Mouse (Mus musculus) liver, embryonic 11.5 days (tissue): ENCODE results near the gene Apobec3. TPM values are rescaled to one million over a fixed set of nuclear protein-coding genes. Genes with fewer than 3 reads are reported as not detected.
"Not testable (repeated sequence)": the region's sequence is repeated elsewhere in the genome, so short reads cannot be mapped to it uniquely, and the experiment has no call there.

ENCODE experiments used
- ATAC-seq: fragments of 200-750 bp; cut with Nextera tagmentation; replicated peaks from 2 replicates; pipeline ENCODE4 v1.8.0; 2017; ENCODE audit warnings: moderate number of reproducible peaks, mild to moderate bottlenecking, moderate TSS enrichment, moderate library complexity; ENCODE audit not compliant: low FRiP score
- DNase-seq: peaks from one replicate; pipeline ENCODE4 v3.0.0-alpha.2; 2017; ENCODE audit warnings: low spot score
- H3K27ac ChIP-seq: fragments of 300-500 bp; sonication (generic); 2 replicates; pipeline ENCODE4 v1.5.1; 2014; ENCODE audit warnings: mild to moderate bottlenecking, low read depth, low read length, control low read depth
- H3K27me3 ChIP-seq: fragments of 300-500 bp; sonication (generic); replicated peaks from 2 replicates; pipeline ENCODE4 v1.6.1; 2014; ENCODE audit warnings: low read length, mixed read lengths; ENCODE audit not compliant: control insufficient read depth, insufficient read depth
- H3K36me3 ChIP-seq: fragments of 300-500 bp; sonication (generic); 2 replicates; pipeline ENCODE4 v1.6.1; 2014; ENCODE audit warnings: mild to moderate bottlenecking, low read length, moderate library complexity, mixed read lengths; ENCODE audit not compliant: control insufficient read depth, insufficient read depth
- H3K4me1 ChIP-seq: fragments of 300-500 bp; sonication (generic); replicated peaks from 2 replicates; pipeline ENCODE4 v1.6.1; 2014; ENCODE audit warnings: low read length, mixed read lengths; ENCODE audit not compliant: control insufficient read depth, insufficient read depth
- H3K4me2 ChIP-seq: fragments of 300-500 bp; sonication (generic); 2 replicates; pipeline ENCODE4 v1.6.1; 2014; ENCODE audit warnings: mild to moderate bottlenecking, control low read depth, moderate library complexity
- H3K4me3 ChIP-seq: fragments of 300-500 bp; sonication (generic); 2 replicates; pipeline ENCODE4 v1.5.1; 2014; ENCODE audit warnings: low read depth, low read length, control low read depth
- H3K9ac ChIP-seq: fragments of 300-500 bp; sonication (generic); 2 replicates; pipeline ENCODE4 v1.6.1; 2014; ENCODE audit warnings: low read depth, low read length, control low read depth
- H3K9me3 ChIP-seq: fragments of 300-500 bp; sonication (generic); 2 replicates; pipeline ENCODE4 v1.6.1; 2016; ENCODE audit warnings: low read length, inconsistent platforms, mixed read lengths; ENCODE audit not compliant: control insufficient read depth
- WGBS: fragments of 180-500 bp; shearing (Covaris S2); extraction: QIAGEN DNeasy Blood & Tissue Kit; methylation state at CpG from one replicate; pipeline ENCODE4 v1.1.7; 2014; 5-methylcytosine and 5-hydroxymethylcytosine counted together
- polyA plus RNA-seq: library from polyadenylated mRNA; unstranded; fragments of >200 nt; fragmentation: Nextera tagmentation; extraction: Ambion mirVana; gene quantifications from 2 replicates; pipeline ENCODE4 v1.2.1, GENCODE M21; 2014

Gene Apobec3
- polyA plus RNA-seq, 1 experiment from 2014 or later, result 72.8 TPM

DNA sequence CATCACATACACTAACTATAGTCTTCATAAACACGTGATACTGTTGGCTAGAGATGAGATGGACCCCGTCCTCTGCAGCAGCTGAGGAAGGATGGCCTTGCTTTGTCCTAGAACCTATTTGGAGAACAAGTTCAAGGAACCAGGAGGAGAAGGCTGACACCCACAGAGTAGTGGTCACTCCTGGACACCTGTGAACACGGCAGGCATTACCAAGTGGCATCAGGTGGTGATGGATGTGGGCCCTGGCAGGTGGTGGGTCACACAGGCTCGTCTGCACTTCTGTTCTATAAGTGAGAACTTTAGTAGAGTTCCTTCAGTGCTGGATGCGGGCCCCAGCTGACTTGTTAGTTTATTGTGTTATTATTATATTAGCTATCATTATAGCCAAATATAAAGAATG, 6.6 kb upstream of the Apobec3 start:
- Histone ChIP-seq H3K4me1 (peaks cover 4% of the 10 kb centered on the region; the same call in 1 of the 2 replicates), H3K9ac (no peak overlapping the region), H3K36me3 (no peaks in the 10 kb centered on the region), H3K4me3 (no peak overlapping the region), H3K27me3 (peaks cover 3% of the 10 kb centered on the region; the same call in 1 of the 2 replicates), H3K9me3 (no peaks in the 10 kb centered on the region), H3K4me2 (no peak overlapping the region), H3K27ac (no peak overlapping the region)
- WGBS, result 79% methylated on average over 5 of the region's 5 CpGs
- DNase-seq (no peak), ATAC-seq (no peak)

DNA sequence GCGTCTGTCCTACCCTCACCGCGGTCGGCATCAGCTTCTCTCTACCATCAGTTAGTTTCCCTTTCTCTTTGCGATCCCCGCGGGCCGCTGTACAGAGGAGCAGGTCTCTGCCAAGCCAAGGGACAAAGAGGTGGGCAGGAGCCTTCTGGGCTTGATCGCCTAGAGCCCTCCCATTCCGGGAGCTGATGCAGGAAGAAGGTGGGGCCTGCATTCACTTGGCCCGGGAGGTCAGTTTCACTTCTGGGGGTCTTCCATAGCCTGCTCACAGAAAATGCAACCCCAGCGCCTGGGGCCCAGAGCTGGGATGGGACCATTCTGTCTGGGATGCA, 718 bp downstream of the Apobec3 start:
- peak overlapping the region; percentile 85 for H3K27ac ChIP-seq
- ATAC-seq (peak; percentile 81), DNase-seq (peak; percentile 64)
- no peaks in the 10 kb centered on the region for H3K9me3 ChIP-seq
- H3K4me1 ChIP-seq, result peaks cover 19% of the 10 kb centered on the region
- 1% methylated on average over 12 of the region's 12 CpGs for WGBS
- H3K9ac ChIP-seq, result peak overlapping the region; percentile 71
- 0 out of 2 replicates have a peak, but pooled peaks cover 2% of the 10 kb centered on the region for H3K27me3 ChIP-seq
- no peaks in the 10 kb centered on the region for H3K36me3 ChIP-seq
- H3K4me2 ChIP-seq, result peak overlapping the region; percentile 85
- peak overlapping the region; percentile 58 for H3K4me3 ChIP-seq

DNA sequence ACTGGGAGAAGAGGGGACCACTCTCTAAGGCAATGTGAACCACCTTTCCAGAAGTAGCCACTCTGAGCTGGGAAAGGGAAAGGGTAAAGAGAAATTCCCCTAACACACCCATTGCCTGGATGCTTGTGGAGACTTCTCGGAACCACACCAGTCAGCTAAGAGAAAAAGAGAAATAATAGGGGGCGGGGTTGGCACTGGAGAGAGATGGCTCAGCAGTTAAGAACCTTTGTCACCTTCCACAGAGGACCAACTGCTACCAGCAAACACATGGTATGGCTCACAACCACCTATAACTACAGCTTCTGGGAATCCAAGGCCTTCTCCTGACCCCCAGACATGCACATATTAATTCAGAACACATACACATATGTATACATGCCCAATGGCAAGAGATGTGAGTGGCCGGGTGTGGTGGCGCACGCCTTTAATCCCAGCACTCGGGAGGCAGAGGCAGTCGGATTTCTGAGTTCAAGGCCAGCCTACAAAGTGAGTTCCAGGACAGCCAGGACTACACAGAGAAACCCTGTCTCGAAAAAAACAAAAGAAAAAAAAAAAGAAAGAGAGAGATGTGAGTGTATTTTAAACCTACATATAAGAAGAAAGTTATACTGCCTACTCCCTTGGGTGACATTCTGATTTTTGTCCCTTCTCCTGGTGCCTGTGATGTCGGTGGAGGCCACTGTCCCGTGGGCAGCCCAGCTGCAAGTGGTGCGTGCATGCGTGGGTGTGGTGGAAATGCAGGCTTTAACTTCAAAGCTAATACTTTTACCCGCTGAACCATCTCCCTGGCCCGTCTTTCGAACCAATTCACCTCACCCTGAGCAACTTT, 1.8 kb downstream of the Apobec3 start:
- Histone ChIP-seq H3K4me3 (peak overlapping the region; percentile 58), H3K4me1 (peaks cover 19% of the 10 kb centered on the region), H3K36me3 (no peaks in the 10 kb centered on the region), H3K9ac (peak overlapping the region; percentile 71), H3K27ac (peak overlapping the region; percentile 85), H3K4me2 (peak overlapping the region; percentile 85), H3K9me3 (no peaks in the 10 kb centered on the region), H3K27me3 (0 out of 2 replicates have a peak, but pooled peaks cover 2% of the 10 kb centered on the region)
- DNase-seq (no peak), ATAC-seq (no peak)
- 49% methylated on average over 15 of the region's 15 CpGs for whole genome bisulfite sequencing

DNA sequence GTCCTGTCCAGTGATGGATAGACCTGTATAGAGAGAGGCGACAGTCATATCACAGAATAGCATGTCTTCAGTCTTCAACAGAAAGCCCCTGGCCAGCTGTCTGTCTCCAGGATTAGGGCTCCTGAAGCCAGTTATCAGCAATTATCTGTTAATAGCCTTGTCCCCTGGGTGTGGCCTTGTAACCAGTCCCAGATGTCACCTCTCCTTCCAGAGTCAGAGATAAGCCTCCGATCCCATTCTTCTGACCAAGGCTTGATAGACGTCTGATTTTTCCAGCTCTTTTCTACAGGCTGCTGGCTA, 2.3 kb downstream of the Apobec3 start:
- H3K27ac ChIP-seq, result peak overlapping the region; percentile 85
- H3K4me1 ChIP-seq, result peaks cover 19% of the 10 kb centered on the region
- DNase-seq (no peak), ATAC-seq (peak; percentile 74)
- 13% methylated on average over 3 of the region's 3 CpGs for WGBS
- peak overlapping the region; percentile 58 for H3K4me3 ChIP-seq
- peaks cover 4% of the 10 kb centered on the region; the same call in 1 of the 2 replicates for H3K36me3 ChIP-seq
- H3K9me3 ChIP-seq, result no peaks in the 10 kb centered on the region
- H3K27me3 ChIP-seq, result 0 out of 2 replicates have a peak, but pooled peaks cover 2% of the 10 kb centered on the region
- H3K9ac ChIP-seq, result peak overlapping the region; percentile 46; the same call in 1 of the 2 replicates
- peak overlapping the region; percentile 85 for H3K4me2 ChIP-seq

DNA sequence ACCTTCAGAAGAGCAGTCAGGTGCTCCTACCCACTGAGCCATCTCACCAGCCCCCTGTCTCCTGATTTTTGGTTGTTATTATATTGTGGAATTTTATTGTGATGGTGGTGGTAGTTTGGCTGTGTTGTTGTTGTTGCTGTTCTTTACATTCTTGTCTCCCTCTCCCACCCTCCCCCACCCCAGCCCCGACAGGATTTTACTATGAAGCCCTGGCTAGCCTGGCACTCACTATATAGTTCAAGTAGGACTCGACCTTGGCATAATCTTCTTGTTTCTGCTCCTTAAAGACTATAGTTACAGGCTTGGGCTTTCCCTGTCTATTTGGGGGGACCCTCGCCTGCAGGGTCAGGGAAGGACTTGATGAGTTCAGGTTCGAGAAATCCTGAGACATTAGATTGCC, 2.9 kb downstream of the Apobec3 start:
- WGBS, result 61% methylated on average over 4 of the region's 4 CpGs
- H3K4me3 ChIP-seq, result peak overlapping the region; percentile 58; the same call in 1 of the 2 replicates
- DNase-seq (no peak), ATAC-seq (no peak)
- peak overlapping the region; percentile 85 for H3K4me2 ChIP-seq
- H3K27ac ChIP-seq, result peak overlapping the region; percentile 64
- H3K36me3 ChIP-seq, result peaks cover 5% of the 10 kb centered on the region; the same call in 1 of the 2 replicates
- peaks cover 19% of the 10 kb centered on the region for H3K4me1 ChIP-seq
- H3K9ac ChIP-seq, result peak overlapping the region; percentile 43; the same call in 1 of the 2 replicates
- H3K9me3 ChIP-seq, result no peaks in the 10 kb centered on the region
- 0 out of 2 replicates have a peak, but pooled peaks cover 2% of the 10 kb centered on the region for H3K27me3 ChIP-seq

DNA sequence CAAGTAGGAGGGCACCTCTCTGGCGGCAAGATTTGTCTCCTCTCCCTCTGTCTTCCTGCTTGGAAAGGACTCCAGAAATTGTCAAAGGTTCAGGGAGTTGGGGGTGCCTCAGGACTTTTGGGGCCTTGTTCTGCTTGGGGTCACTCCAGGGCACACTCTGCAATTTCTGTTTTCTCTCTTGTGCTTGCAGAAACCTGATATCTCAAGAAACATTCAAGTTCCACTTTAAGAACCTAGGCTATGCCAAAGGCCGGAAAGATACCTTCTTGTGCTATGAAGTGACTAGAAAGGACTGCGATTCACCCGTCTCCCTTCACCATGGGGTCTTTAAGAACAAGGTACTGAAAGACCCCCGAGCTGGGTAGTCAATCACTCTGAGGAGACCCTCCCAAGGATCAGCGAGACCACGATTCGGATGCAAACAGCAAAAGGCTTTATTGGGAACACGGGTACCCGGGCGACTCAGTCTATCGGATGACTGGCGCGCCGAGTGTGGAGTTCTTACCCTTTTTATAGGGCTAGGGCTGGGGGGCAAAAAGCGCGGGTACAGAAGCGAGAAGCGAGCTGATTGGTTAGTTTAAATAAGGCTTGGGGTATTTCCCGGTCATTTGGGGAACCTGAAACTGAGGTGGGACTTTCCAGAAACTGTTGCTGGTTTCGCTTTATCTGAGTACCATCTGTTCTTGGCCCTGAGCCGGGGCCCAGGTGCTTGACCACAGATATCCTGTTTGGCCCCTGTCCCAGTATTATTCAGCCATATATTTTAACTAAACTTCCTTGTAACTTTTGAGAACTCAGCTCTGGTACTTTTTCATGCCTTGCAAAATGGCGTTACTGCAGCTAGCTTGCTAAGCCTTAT, 4.0 kb downstream of the Apobec3 start:
- Histone ChIP-seq H3K27ac (peak overlapping the region; percentile 64), H3K4me2 (peak overlapping the region; percentile 85), H3K4me1 (peaks cover 19% of the 10 kb centered on the region), H3K9ac (peak overlapping the region; percentile 43), H3K4me3 (peak overlapping the region; percentile 58; the same call in 1 of the 2 replicates)
- not testable (repeated sequence) for DNase-seq, H3K27me3 ChIP-seq, H3K36me3 ChIP-seq, ATAC-seq, H3K9me3 ChIP-seq
- WGBS, result 66% methylated on average over 10 of the region's 23 CpGs

DNA sequence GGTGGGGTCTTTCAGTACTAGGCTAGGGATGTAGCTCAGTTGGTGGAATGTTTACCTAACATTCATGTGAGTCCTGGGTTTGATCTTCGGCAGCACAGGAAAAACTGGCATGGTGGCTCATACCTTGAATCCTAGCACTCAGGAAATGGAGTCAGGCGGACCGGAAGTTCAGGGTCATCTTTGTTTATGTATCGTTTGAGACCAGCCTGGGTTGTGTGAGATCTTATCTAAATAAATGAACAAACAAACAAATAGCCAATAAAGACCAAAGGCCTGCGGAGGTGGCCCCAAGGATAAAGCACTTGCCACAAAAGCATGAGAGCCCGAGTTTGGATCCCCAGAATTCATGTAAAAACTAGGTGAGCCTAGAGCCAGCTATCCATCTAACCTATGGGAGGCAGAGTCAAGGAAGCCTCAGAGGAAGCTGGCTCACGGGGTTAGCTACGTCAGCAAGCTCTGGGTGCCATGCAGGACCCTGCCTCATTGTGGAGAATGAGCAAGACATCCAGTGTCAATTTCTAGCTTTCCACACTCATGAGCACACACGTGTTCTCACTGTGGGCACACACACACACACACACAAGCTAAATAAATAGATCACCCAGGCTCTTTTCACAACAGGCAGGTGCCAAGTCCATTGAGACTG, 4.7 kb downstream of the Apobec3 start:
- H3K27ac ChIP-seq, result peak overlapping the region; percentile 56

DNA sequence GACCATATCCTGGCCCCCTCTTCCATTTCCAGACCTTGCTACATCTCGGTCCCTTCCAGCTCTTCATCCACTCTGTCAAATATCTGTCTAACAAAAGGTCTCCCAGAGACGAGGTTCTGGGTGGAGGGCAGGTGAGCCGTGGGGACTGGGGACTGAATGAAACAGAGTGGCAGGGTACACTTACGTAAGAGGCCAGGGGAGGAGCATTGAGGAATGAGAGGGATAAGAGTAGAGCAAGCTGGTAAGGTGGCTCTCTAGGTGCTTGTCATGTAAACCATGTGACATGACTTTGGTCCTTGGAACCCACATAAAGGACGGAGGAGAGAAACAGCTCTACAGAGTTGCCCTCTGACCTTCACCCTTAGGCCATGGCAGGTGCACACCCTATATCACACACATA, 7.5 kb downstream of the Apobec3 start:
- ATAC-seq (no peak), DNase-seq (no peak)
- H3K4me3 ChIP-seq, result no peak overlapping the region
- peaks cover 5% of the 10 kb centered on the region; the same call in 1 of the 2 replicates for H3K36me3 ChIP-seq
- peaks cover 11% of the 10 kb centered on the region for H3K4me1 ChIP-seq
- no peak overlapping the region for H3K4me2 ChIP-seq
- no peak overlapping the region for H3K27ac ChIP-seq
- H3K9me3 ChIP-seq, result no peaks in the 10 kb centered on the region
- H3K9ac ChIP-seq, result no peak overlapping the region
- no peaks in the 10 kb centered on the region for H3K27me3 ChIP-seq
- WGBS, result 83% methylated on average over 5 of the region's 5 CpGs

More for the DNA sequence above, 4.7 kb downstream of the Apobec3 start:
- Histone ChIP-seq H3K9ac (no peak overlapping the region), H3K4me2 (no peak overlapping the region), H3K4me1 (peaks cover 19% of the 10 kb centered on the region), H3K27me3 (no peaks in the 10 kb centered on the region), H3K36me3 (peaks cover 5% of the 10 kb centered on the region; the same call in 1 of the 2 replicates), H3K4me3 (no peak overlapping the region), H3K9me3 (no peaks in the 10 kb centered on the region)
- WGBS, result 71% methylated on average over 9 of the region's 9 CpGs
- ATAC-seq, result no peak
- DNase-seq, result no peak
